9 mouse cellular contexts compared by ENCODE assay signal in the genomic region with DNA sequence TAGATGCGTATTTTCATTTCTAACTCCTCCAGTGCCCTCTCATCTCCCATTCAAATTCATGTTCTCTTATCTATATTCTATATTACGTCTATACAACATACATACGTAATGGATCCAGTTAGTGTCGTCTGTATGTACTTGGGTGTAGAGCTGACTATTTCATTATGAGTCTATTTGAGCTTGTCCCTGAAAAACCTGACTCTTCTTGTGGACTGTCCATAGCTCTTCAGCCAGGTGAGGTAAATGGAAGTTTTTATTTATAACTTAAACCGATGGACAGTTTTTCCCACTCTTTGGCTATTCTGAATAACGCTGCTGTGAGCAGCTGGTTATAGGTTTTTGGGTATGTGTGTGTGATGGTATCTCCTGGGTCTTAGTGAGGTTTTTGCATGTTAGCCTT. TPM values are rescaled to one million over a fixed set of nuclear protein-coding genes. Genes with fewer than 3 reads are reported as not detected.
DNase-seq lines count a peak whose midpoint lies in the region; ATAC-seq and TF ChIP-seq lines count a peak whose summit lies in the region.
"Had no signal": no experiment of that assay in that cellular context is flagged by ENCODE, and none has a peak within 500 bp of the region (broad histone marks: within the 10 kb centered on the region; RNA-seq: fewer than 3 reads in every experiment).

No protein-coding gene starts in this region.

- H3K27me3 ChIP-seq in heart, embryonic 16.5 days (ENCODE audit: control insufficient read depth, insufficient read depth, low read length): no peaks in the 10 kb centered on the region
- H3K27me3 ChIP-seq in MEL (ENCODE audit: control insufficient read depth in 1 of 2, insufficient read depth in 2 of 2, low read length in 2 of 2): no peaks in the 10 kb centered on the region
- H3K27me3 ChIP-seq in hindbrain, embryonic 13.5 days: no peaks in the 10 kb centered on the region
- no peaks in the 10 kb centered on the region for H3K27me3 ChIP-seq in midbrain, embryonic 12.5 days
- H3K27me3 ChIP-seq: Patski had no signal

- TF ChIP-seq RAD21 in MEL (IDR thresholded peaks at IDR 0.05; ENCODE audit: low read depth, low read length): no peak

- TF ChIP-seq EP300 in MEL (IDR thresholded peaks at IDR 0.05; ENCODE audit: low read depth in 1 of 2, low read length in 2 of 2): no peak

- H3K4me3 ChIP-seq in heart, embryonic 16.5 days (ENCODE audit: low read length): peak overlapping the region; percentile 89
- H3K4me3 ChIP-seq in MEL (ENCODE audit: control insufficient read depth in 1 of 2, insufficient read depth in 1 of 2, low read depth in 2 of 2, low read length in 2 of 2): peak overlapping the region; percentile 63 to 90
- H3K4me3 ChIP-seq in hindbrain, embryonic 13.5 days: peak overlapping the region; percentile 91
- H3K4me3 ChIP-seq in midbrain, embryonic 12.5 days: peak overlapping the region; percentile 92

- no peak for TF ChIP-seq POLR2A in MEL (IDR thresholded peaks at IDR 0.05; ENCODE audit: control insufficient read depth in 1 of 2, insufficient read depth in 1 of 2, low read depth in 1 of 2, low read length in 2 of 2, poor library complexity in 1 of 2)

- peak overlapping the region; percentile 89 for H3K4me2 ChIP-seq in heart, embryonic 16.5 days (ENCODE audit: low read depth, low read length)
- peak overlapping the region; percentile 71 for H3K4me2 ChIP-seq in hindbrain, embryonic 13.5 days
- H3K4me2 ChIP-seq in midbrain, embryonic 12.5 days (replicated peaks): peak overlapping the region; percentile 70

- no peak for ATAC-seq in heart, embryonic 16.5 days (replicated peaks; ENCODE audit: extremely low read depth, insufficient read depth, low FRiP score)
- no peak for ATAC-seq in hindbrain, embryonic 13.5 days (ENCODE audit: low FRiP score)
- no peak for ATAC-seq in midbrain, embryonic 12.5 days (ENCODE audit: low FRiP score, low read depth)

- peak overlapping the region; percentile 93 for H3K9ac ChIP-seq in heart, embryonic 16.5 days (ENCODE audit: low read length)
- peak overlapping the region; percentile 94 for H3K9ac ChIP-seq in MEL (ENCODE audit: control insufficient read depth, low read depth, low read length, poor library complexity, severe bottlenecking)
- peak overlapping the region; percentile 95 for H3K9ac ChIP-seq in hindbrain, embryonic 13.5 days
- peak overlapping the region; percentile 96 for H3K9ac ChIP-seq in midbrain, embryonic 12.5 days (replicated peaks)

- peaks cover 20% of the 10 kb centered on the region for H3K36me3 ChIP-seq in heart, embryonic 16.5 days (ENCODE audit: control insufficient read depth, insufficient read depth)
- peaks cover 21 to 32% of the 10 kb centered on the region in 2 experiments for H3K36me3 ChIP-seq in MEL (ENCODE audit: control insufficient read depth in 1 of 2, insufficient read depth in 2 of 2, low read length in 2 of 2)
- H3K36me3 ChIP-seq in hindbrain, embryonic 13.5 days: peaks cover 28% of the 10 kb centered on the region
- peaks cover 21% of the 10 kb centered on the region for H3K36me3 ChIP-seq in midbrain, embryonic 12.5 days

- peaks cover 13% of the 10 kb centered on the region for H3K4me1 ChIP-seq in heart, embryonic 16.5 days (ENCODE audit: control insufficient read depth, insufficient read depth, low read length)
- peaks cover 9 to 13% of the 10 kb centered on the region in 2 experiments for H3K4me1 ChIP-seq in MEL (ENCODE audit: control insufficient read depth in 1 of 2, insufficient read depth in 2 of 2, low read length in 2 of 2)
- H3K4me1 ChIP-seq in hindbrain, embryonic 13.5 days (replicated peaks): peaks cover 28% of the 10 kb centered on the region
- peaks cover 19% of the 10 kb centered on the region for H3K4me1 ChIP-seq in midbrain, embryonic 12.5 days

- H3K79me2 ChIP-seq in MEL (ENCODE audit: control insufficient read depth, insufficient read depth, low read length, poor library complexity): peaks cover 34% of the 10 kb centered on the region

- no peak for TF ChIP-seq CTCF in MEL (IDR thresholded peaks at IDR 0.05 in 2 of 3, conservative IDR thresholded peaks at IDR 0.05 in 1 of 3; ENCODE audit: control insufficient read depth in 1 of 3, insufficient read depth in 1 of 3, low read depth in 2 of 3, low read length in 3 of 3, poor library complexity in 1 of 3, severe bottlenecking in 1 of 3)

- no peak overlapping the region for H3K27ac ChIP-seq in heart, embryonic 16.5 days (ENCODE audit: low read length)
- H3K27ac ChIP-seq in MEL (ENCODE audit: control insufficient read depth, low read depth, low read length): no peak overlapping the region; the same call in 1 of the 2 replicates
- no peak overlapping the region for H3K27ac ChIP-seq in hindbrain, embryonic 13.5 days
- no peak overlapping the region for H3K27ac ChIP-seq in midbrain, embryonic 12.5 days (replicated peaks)

- DNase-seq in heart, postnatal 4 days: no peak
- DNase-seq in MEL (ENCODE audit: low read depth, low spot score): peak; percentile 58
- no peak for DNase-seq in adrenal gland, postnatal 4 days (ENCODE audit: low spot score in 2 of 2)
- DNase-seq in cerebellum, postnatal 36 days: no peak
- no peak for DNase-seq in adrenal gland, adult 2 months

- WGBS in heart, embryonic 16.5 days: 45% methylated on average over 6 of the region's 6 CpGs
- WGBS in hindbrain, embryonic 13.5 days: 78% methylated on average over 6 of the region's 6 CpGs
- 73% methylated on average over 6 of the region's 6 CpGs for WGBS in midbrain, embryonic 12.5 days

- H3K9me3 ChIP-seq in heart, embryonic 16.5 days (replicated peaks; ENCODE audit: control insufficient read depth, low read length): no peaks in the 10 kb centered on the region
- H3K9me3 ChIP-seq in MEL (replicated peaks; ENCODE audit: insufficient read depth, low read length): no peaks in the 10 kb centered on the region
- H3K9me3 ChIP-seq in hindbrain, embryonic 13.5 days: no peaks in the 10 kb centered on the region
- H3K9me3 ChIP-seq in midbrain, embryonic 12.5 days: no peaks in the 10 kb centered on the region

TF ChIP-seq in MEL, 35 proteins besides CTCF, POLR2A, EP300 and RAD21:
- TF ChIP-seq NELFE (IDR thresholded peaks at IDR 0.05; ENCODE audit: low read depth, low read length) (no peak), ELF1 (IDR thresholded peaks at IDR 0.05; ENCODE audit: low read depth, low read length) (no peak), TAL1 (IDR thresholded peaks at IDR 0.05; ENCODE audit: low read length) (no peak), CHD2 (IDR thresholded peaks at IDR 0.05; ENCODE audit: low read length) (no peak), MAX (IDR thresholded peaks at IDR 0.05; ENCODE audit: low read length) (no peak), NRF1 (IDR thresholded peaks at IDR 0.05; ENCODE audit: insufficient read depth, low read depth, low read length, poor library complexity, severe bottlenecking) (no peak), ETS1 (IDR thresholded peaks at IDR 0.05; ENCODE audit: low read depth, low read length) (peak; percentile 22; the same call in 1 of the 2 replicates)

RNA-seq across cellular contexts. Expression of a gene that starts 0.9 kb away (rescaled TPM):
- 35.4 and 35.8 TPM in 2 replicates for polyA plus RNA-seq in heart, embryonic 16.5 days (2015; fragmentation: Nextera tagmentation; extraction: Ambion mirVana)
- 10 to 100 TPM; 32.2 to 34.3 TPM for total RNA-seq in heart, postnatal 4 days (2021)
- total RNA-seq in MEL (2012; rRNA removed): 71.2 and 74.7 TPM in 2 replicates
- polyA plus RNA-seq in MEL (2012; ENCODE audit: insufficient read depth in 1 of 2, insufficient read length in 2 of 2, low read depth in 1 of 2, low replicate concordance in 2 of 2, missing spikeins in 1 of 2): 100 to 1,000 TPM in 1 of 2 experiments, 10 to 100 TPM in 1; 57.0 to 120 TPM
- polyA plus RNA-seq in hindbrain, embryonic 13.5 days (2015; fragmentation: Nextera tagmentation; extraction: Ambion mirVana): 27.3 and 27.6 TPM in 2 replicates
- polyA plus RNA-seq in midbrain, embryonic 12.5 days (2016; fragmentation: Nextera tagmentation; extraction: Ambion mirVana): 56.6 and 58.0 TPM in 2 replicates
- total RNA-seq in adrenal gland, postnatal 4 days (2021): 10 to 100 TPM; 75.9 to 78.2 TPM
- total RNA-seq in adrenal gland, adult 2 months (2021): 10 to 100 TPM; 62.1 to 77.7 TPM
- polyA plus RNA-seq in adrenal gland, adult 2 months (2012; rRNA removed): 44.4 and 52.1 TPM in 2 replicates

RNA-seq across cellular contexts. Expression of a gene that starts 1.1 kb away (rescaled TPM):
- polyA plus RNA-seq in heart, embryonic 16.5 days (2015; fragmentation: Nextera tagmentation; extraction: Ambion mirVana): 26.9 and 28.3 TPM in 2 replicates
- total RNA-seq in heart, postnatal 4 days (2021): 10 to 100 TPM; 10.7 to 15.0 TPM
- 80.5 and 155 TPM in 2 replicates for total RNA-seq in MEL (2012; rRNA removed)
- polyA plus RNA-seq in MEL (2012; ENCODE audit: insufficient read depth in 1 of 2, insufficient read length in 2 of 2, low read depth in 1 of 2, low replicate concordance in 2 of 2, missing spikeins in 1 of 2): 100 to 1,000 TPM; 219 to 558 TPM
- polyA plus RNA-seq in hindbrain, embryonic 13.5 days (2015; fragmentation: Nextera tagmentation; extraction: Ambion mirVana): 23.8 and 26.3 TPM in 2 replicates
- polyA plus RNA-seq in midbrain, embryonic 12.5 days (2016; fragmentation: Nextera tagmentation; extraction: Ambion mirVana): 33.0 and 37.3 TPM in 2 replicates
- total RNA-seq in adrenal gland, postnatal 4 days (2021): 10 to 100 TPM; 18.2 to 23.8 TPM
- total RNA-seq in adrenal gland, adult 2 months (2021): 10 to 100 TPM; 17.8 to 30.8 TPM
- polyA plus RNA-seq in adrenal gland, adult 2 months (2012; rRNA removed): 2.5 and 3.8 TPM in 2 replicates

RNA-seq across cellular contexts. Expression of a gene that starts 22.2 kb away (rescaled TPM):
- 259 and 264 TPM in 2 replicates for polyA plus RNA-seq in heart, embryonic 16.5 days (2015; fragmentation: Nextera tagmentation; extraction: Ambion mirVana)
- 100 to 1,000 TPM; 232 to 238 TPM for total RNA-seq in heart, postnatal 4 days (2021)
- total RNA-seq in MEL (2012; rRNA removed): 48.3 and 55.2 TPM in 2 replicates
- 100 to 1,000 TPM in 1 of 2 experiments, not detected in 1; 211 TPM for polyA plus RNA-seq in MEL (2012; ENCODE audit: insufficient read depth in 1 of 2, insufficient read length in 2 of 2, low read depth in 1 of 2, low replicate concordance in 2 of 2, missing spikeins in 1 of 2)
- polyA plus RNA-seq in hindbrain, embryonic 13.5 days (2015; fragmentation: Nextera tagmentation; extraction: Ambion mirVana): 62.2 and 68.7 TPM in 2 replicates
- polyA plus RNA-seq in midbrain, embryonic 12.5 days (2016; fragmentation: Nextera tagmentation; extraction: Ambion mirVana): 93.7 and 102 TPM in 2 replicates
- total RNA-seq in adrenal gland, postnatal 4 days (2021): 100 to 1,000 TPM; 130 to 162 TPM
- total RNA-seq in adrenal gland, adult 2 months (2021): 100 to 1,000 TPM; 204 to 358 TPM
- polyA plus RNA-seq in adrenal gland, adult 2 months (2012; rRNA removed): 303 and 351 TPM in 2 replicates
